Mouse (Mus musculus): Measurements from ENCODE around the gene Mgea5. TPM values are rescaled to one million over a fixed set of nuclear protein-coding genes. Genes with fewer than 3 reads are reported as not detected.
A peak's percentile ranks its signal among the peaks of the same experiment; 100 is the strongest.

The Mgea5 gene
- polyA plus RNA-seq (2015; fragmentation: Nextera tagmentation; extraction: Ambion mirVana) = 36.3 and 36.4 TPM in 2 replicates

- Histone ChIP-seq H3K9me3 (no peaks in the 10 kb centered on the region), H3K27me3 (replicated peaks) (no peaks in the 10 kb centered on the region), H3K36me3 (peaks cover 7% of the 10 kb centered on the region), H3K4me2 (replicated peaks) (peak within 1 kb of the TSS; percentile 71), H3K9ac (peak within 1 kb of the TSS; percentile 98), H3K27ac (peak within 1 kb of the TSS; percentile 96), H3K4me3 (replicated peaks) (peak within 1 kb of the TSS; percentile 100), H3K4me1 (replicated peaks) (peaks cover 20% of the 10 kb centered on the region)
- 0% methylated on average over 57 of the region's 71 CpGs for WGBS
- peak; percentile 98 for ATAC-seq
These were observed at the start of gene Mgea5 for GRCm38 (mm10) chr19:45783181-45783932. Gene Mgea5, minus strand, starts transcription at chr19:45783837.

GRCm38 (mm10) chr19:45830679-45831078, 47.0 kb upstream of the Mgea5 start:
- H3K27ac ChIP-seq = no peak overlapping the region
- 49% methylated on average over 2 of the region's 2 CpGs for WGBS
- H3K4me3 ChIP-seq (replicated peaks) = no peak overlapping the region
- no peak overlapping the region for H3K9ac ChIP-seq
- no peak overlapping the region for H3K4me2 ChIP-seq (replicated peaks)
- no peaks in the 10 kb centered on the region for H3K4me1 ChIP-seq (replicated peaks)
- H3K27me3 ChIP-seq (replicated peaks) = no peaks in the 10 kb centered on the region
- no peaks in the 10 kb centered on the region for H3K9me3 ChIP-seq
- H3K36me3 ChIP-seq = no peaks in the 10 kb centered on the region
- no peak for ATAC-seq

GRCm38 (mm10) chr19:45827736-45828135, 44.1 kb upstream of the Mgea5 start:
- Histone ChIP-seq H3K36me3 (no peaks in the 10 kb centered on the region), H3K9ac (no peak overlapping the region), H3K27ac (no peak overlapping the region), H3K4me2 (replicated peaks) (no peak overlapping the region), H3K9me3 (no peaks in the 10 kb centered on the region), H3K4me3 (replicated peaks) (no peak overlapping the region), H3K27me3 (replicated peaks) (no peaks in the 10 kb centered on the region), H3K4me1 (replicated peaks) (no peaks in the 10 kb centered on the region)
- no peak for ATAC-seq
- over 99% methylated on average over 3 of the region's 3 CpGs for WGBS

GRCm38 (mm10) chr19:45827125-45827524, 43.5 kb upstream of the Mgea5 start:
- no peaks in the 10 kb centered on the region for H3K36me3 ChIP-seq
- no peaks in the 10 kb centered on the region for H3K27me3 ChIP-seq (replicated peaks)
- H3K9me3 ChIP-seq = no peaks in the 10 kb centered on the region
- no peak overlapping the region for H3K4me2 ChIP-seq (replicated peaks)
- no peaks in the 10 kb centered on the region for H3K4me1 ChIP-seq (replicated peaks)
- H3K27ac ChIP-seq = no peak overlapping the region
- no peak overlapping the region for H3K9ac ChIP-seq
- H3K4me3 ChIP-seq (replicated peaks) = no peak overlapping the region
- no peak for ATAC-seq
- 44% methylated on average over 5 of the region's 5 CpGs for whole genome bisulfite sequencing

DNA sequence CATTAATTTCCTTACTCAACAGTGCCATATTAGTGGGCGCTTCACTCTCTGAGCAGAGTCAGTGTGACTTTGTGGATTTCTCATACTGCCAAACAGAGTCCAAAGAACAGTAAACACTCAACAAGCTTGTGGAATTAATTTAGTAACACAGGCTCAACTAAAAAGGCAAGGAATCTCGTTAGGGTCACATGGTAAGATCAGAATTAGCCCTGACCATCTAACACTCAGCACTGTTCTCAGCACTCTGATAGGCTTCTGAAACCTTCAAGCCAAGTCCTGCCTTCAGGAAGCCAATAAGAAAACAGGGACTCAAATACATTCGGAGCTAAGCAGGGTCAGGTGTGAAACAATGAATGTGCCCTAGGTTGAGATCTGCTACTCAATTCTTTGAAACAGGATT, 42.5 kb upstream of the Mgea5 start:
- Histone ChIP-seq H3K4me2 (replicated peaks) (no peak overlapping the region), H3K27me3 (replicated peaks) (no peaks in the 10 kb centered on the region), H3K36me3 (no peaks in the 10 kb centered on the region), H3K4me1 (replicated peaks) (no peaks in the 10 kb centered on the region), H3K9ac (no peak overlapping the region), H3K4me3 (replicated peaks) (no peak overlapping the region), H3K9me3 (no peaks in the 10 kb centered on the region), H3K27ac (no peak overlapping the region)
- no peak for ATAC-seq
- WGBS = 76% methylated on average over 3 of the region's 3 CpGs

DNA sequence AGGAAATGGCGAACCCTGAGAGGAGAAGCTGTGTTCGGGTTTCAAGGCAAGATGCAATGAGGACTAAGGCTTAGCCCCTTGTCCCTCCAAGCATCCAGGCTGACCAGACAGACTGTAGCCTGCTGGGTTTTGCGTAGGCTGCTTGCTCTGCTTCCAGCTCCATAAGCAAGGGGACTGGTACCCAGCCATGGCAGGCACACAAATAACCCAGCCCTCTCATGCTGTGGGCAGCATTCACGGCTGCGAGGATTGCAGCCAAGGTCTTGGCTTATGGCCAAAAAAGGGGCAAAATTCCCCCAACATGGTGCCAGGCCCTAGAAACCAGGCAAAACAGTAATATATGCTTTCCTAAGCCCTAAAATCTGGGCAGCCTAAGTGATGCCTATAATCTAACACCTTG, 38.2 kb upstream of the Mgea5 start:
- ATAC-seq = no peak
- WGBS = 72% methylated on average over 5 of the region's 5 CpGs
- Histone ChIP-seq H3K4me1 (replicated peaks) (peaks cover 17% of the 10 kb centered on the region), H3K27me3 (replicated peaks) (no peaks in the 10 kb centered on the region), H3K36me3 (no peaks in the 10 kb centered on the region), H3K4me2 (replicated peaks) (no peak overlapping the region), H3K9me3 (no peaks in the 10 kb centered on the region), H3K9ac (no peak overlapping the region), H3K4me3 (replicated peaks) (no peak overlapping the region), H3K27ac (no peak overlapping the region)

DNA sequence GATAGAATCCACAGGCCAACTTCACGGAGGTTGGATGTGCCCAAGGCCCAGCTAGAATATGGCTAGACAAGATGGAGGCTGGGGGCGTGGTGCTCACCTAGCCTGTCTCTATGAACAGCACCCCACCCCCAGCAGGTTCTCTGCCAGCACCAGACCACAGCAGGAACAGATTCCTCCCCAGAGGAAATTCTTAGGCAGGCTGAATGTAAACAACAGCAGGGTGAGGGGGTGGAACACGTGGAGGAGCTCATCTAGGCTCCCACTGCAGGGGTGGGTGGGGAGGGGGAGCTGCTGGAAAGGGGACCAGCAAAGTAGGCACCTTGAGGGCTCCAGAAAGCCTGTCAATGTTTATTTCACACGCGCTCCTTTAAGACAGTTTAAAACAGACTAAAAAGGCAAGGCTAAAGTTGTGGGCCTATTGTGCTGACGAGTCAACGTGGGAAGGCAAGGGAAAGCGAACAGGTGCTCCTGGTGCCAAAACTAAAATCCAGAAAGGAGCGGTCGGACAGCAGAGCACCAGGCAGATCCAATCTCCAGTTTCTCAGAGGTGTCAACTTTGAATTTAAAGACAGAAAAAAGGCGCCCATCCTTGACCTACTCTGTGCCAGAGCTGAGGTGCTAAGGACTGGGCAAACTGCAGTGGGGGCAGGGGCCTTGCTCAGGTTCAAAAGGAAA, 34.3 kb upstream of the Mgea5 start:
- no peak for ATAC-seq
- H3K27me3 ChIP-seq (replicated peaks) = peaks cover 9% of the 10 kb centered on the region; the same call in 1 of the 2 replicates
- H3K27ac ChIP-seq = no peak overlapping the region
- H3K4me3 ChIP-seq (replicated peaks) = no peak overlapping the region
- H3K9me3 ChIP-seq = no peaks in the 10 kb centered on the region
- WGBS = 45% methylated on average over 11 of the region's 11 CpGs
- no peak overlapping the region for H3K9ac ChIP-seq
- no peak overlapping the region for H3K4me2 ChIP-seq (replicated peaks)
- H3K4me1 ChIP-seq (replicated peaks) = peaks cover 36% of the 10 kb centered on the region
- H3K36me3 ChIP-seq = no peaks in the 10 kb centered on the region

- Histone ChIP-seq H3K4me3 (replicated peaks) (peak overlapping the region; percentile 38; the same call in 1 of the 2 replicates), H3K4me1 (replicated peaks) (peaks cover 47% of the 10 kb centered on the region)
These were observed 33.1 kb upstream of the Mgea5 start for GRCm38 (mm10) chr19:45816727-45817126.

DNA sequence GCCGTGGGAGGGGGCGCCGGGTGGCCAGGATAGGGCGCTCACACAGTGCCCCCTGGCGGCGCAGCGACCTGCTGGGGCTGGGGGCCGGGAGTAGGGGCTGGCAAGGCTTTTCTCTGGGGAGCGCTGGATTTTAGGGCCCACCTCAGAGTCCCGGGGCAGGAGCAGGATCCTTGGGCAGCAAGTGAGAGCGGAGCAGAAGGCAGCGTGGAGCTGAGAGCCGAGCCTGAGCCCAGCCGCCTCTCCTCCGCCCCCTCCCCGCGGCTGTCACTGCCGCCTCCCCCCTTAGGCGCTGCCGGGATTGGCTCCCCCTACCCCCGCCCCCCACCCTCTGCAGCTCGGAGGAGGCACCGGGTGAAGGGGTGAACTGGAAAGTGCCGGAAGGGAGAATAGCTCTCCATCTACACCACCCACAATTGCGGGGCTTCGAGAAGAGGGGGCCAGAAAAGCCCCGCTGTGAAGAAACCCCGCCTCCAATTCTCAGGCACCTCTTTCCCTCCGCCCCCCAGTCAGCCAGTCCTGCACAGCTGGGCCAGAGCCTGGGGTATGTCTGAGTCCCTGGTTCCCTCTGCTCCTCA, 32.3 kb upstream of the Mgea5 start, which contains the start of gene Kcnip2:
Kcnip2 (minus strand) TSS at position 231 of the 575 bp plus-strand sequence.
- 1% methylated on average over 26 of the region's 29 CpGs for WGBS
- H3K27me3 ChIP-seq (replicated peaks) = peaks cover 9% of the 10 kb centered on the region; the same call in 1 of the 2 replicates
- H3K9me3 ChIP-seq = no peaks in the 10 kb centered on the region
- peaks cover 47% of the 10 kb centered on the region for H3K4me1 ChIP-seq (replicated peaks)
- H3K4me3 ChIP-seq (replicated peaks) = peak within 1 kb of the TSS; percentile 38
- peak; percentile 61 for ATAC-seq
- H3K9ac ChIP-seq = peak within 1 kb of the TSS; percentile 34; the same call in 1 of the 2 replicates
- H3K27ac ChIP-seq = no peak within 1 kb of the TSS
- peak within 1 kb of the TSS; percentile 84 for H3K4me2 ChIP-seq (replicated peaks)
- H3K36me3 ChIP-seq = no peaks in the 10 kb centered on the region

More at GRCm38 (mm10) chr19:45816727-45817126, 33.1 kb upstream of the Mgea5 start:
- WGBS = 28% methylated on average over 8 of the region's 8 CpGs
- H3K4me2 ChIP-seq (replicated peaks) = peak overlapping the region; percentile 84
- no peak overlapping the region for H3K27ac ChIP-seq
- ATAC-seq = no peak
- H3K27me3 ChIP-seq (replicated peaks) = peaks cover 9% of the 10 kb centered on the region; the same call in 1 of the 2 replicates
- no peak overlapping the region for H3K9ac ChIP-seq
- no peaks in the 10 kb centered on the region for H3K36me3 ChIP-seq
- no peaks in the 10 kb centered on the region for H3K9me3 ChIP-seq

DNA sequence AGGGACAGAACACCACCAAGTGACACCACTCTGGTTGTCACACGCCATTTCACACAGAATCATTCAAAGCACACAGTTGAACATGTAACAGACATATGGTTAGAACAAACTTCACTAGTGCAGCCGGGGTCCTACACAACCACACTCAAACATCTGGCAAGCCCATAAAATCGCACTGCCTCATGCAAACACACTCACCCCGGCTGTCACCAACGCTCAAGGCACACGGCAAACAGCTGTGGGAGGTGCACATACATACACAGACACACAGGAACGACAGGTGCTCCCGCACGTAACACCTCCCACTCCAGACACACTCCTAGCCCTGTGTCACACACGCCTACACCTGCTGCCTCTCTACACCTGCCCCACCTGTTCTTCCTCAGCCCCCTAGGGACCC, 31.5 kb upstream of the Mgea5 start:
- 0 out of 2 replicates have a peak overlapping the region, but pooled peaks have one; percentile 38 for H3K4me3 ChIP-seq (replicated peaks)
- WGBS = 58% methylated on average over 10 of the region's 10 CpGs
- no peaks in the 10 kb centered on the region for H3K9me3 ChIP-seq
- H3K4me2 ChIP-seq (replicated peaks) = peak overlapping the region; percentile 84
- no peak overlapping the region for H3K27ac ChIP-seq
- no peak for ATAC-seq
- no peaks in the 10 kb centered on the region for H3K36me3 ChIP-seq
- H3K4me1 ChIP-seq (replicated peaks) = peaks cover 47% of the 10 kb centered on the region
- no peak overlapping the region for H3K9ac ChIP-seq
- peaks cover 9% of the 10 kb centered on the region; the same call in 1 of the 2 replicates for H3K27me3 ChIP-seq (replicated peaks)

DNA sequence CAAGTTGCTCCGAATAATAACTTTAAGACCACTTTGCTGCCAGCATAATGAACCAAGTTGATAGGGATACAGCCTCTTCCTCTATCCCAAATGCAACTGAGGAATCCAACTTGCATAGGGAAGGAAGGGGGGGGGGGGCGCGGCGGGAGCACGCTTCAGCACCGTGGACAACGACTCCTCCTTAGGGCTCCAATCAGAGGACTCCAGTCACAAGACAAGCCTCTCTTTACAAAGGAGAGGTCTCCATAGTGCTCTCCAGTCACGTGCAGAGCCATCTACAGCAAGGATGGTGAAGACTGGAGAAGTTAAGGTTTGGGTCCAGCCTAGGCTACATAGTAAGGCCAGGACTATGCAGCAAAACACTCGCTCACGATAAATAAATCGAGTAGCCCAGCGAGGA, 30.2 kb upstream of the Mgea5 start:
- H3K27ac ChIP-seq = no peak overlapping the region
- H3K4me3 ChIP-seq (replicated peaks) = no peak overlapping the region
- H3K4me1 ChIP-seq (replicated peaks) = peaks cover 47% of the 10 kb centered on the region
- ATAC-seq = peak; percentile 35; the same call in 1 of the 2 replicates
- no peaks in the 10 kb centered on the region for H3K9me3 ChIP-seq
- H3K27me3 ChIP-seq (replicated peaks) = peaks cover 9% of the 10 kb centered on the region; the same call in 1 of the 2 replicates
- 14% methylated on average over 12 of the region's 12 CpGs for WGBS
- no peak overlapping the region for H3K4me2 ChIP-seq (replicated peaks)
- no peak overlapping the region for H3K9ac ChIP-seq
- no peaks in the 10 kb centered on the region for H3K36me3 ChIP-seq

DNA sequence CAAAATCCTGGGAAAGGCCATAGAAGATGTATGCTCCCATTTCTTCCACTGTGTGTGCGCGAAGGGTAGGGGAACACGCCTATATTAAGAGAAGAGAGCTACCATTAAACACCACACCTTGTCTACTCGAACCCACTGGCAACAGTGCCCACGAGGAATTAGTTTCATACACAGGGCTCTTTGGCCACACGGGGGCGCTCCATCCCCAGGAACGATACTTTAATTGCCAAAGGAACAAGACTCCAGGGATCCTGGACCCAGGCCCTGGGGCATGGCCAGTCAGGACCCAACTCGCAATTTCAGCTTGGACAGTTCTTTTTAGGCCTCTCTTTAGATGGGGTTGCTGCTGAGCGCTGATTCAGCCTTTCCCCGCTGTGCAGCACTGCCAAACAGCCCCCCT, 29.6 kb upstream of the Mgea5 start:
- H3K4me2 ChIP-seq (replicated peaks) = no peak overlapping the region
- no peak overlapping the region for H3K4me3 ChIP-seq (replicated peaks)
- H3K27ac ChIP-seq = no peak overlapping the region
- H3K9ac ChIP-seq = no peak overlapping the region
- H3K9me3 ChIP-seq = no peaks in the 10 kb centered on the region
- no peaks in the 10 kb centered on the region for H3K36me3 ChIP-seq
- H3K27me3 ChIP-seq (replicated peaks) = peaks cover 9% of the 10 kb centered on the region; the same call in 1 of the 2 replicates
- WGBS = 7% methylated on average over 11 of the region's 11 CpGs
- peaks cover 44% of the 10 kb centered on the region for H3K4me1 ChIP-seq (replicated peaks)
- ATAC-seq = no peak
